Mouse (Mus musculus): ENCODE results near the gene Dot1l. TPM values are rescaled to one million over a fixed set of nuclear protein-coding genes. Genes with fewer than 3 reads are reported as not detected.

Gene Dot1l
- total RNA-seq, 1 experiment = 31.9 TPM

- peak overlapping the region; percentile 57 to 67 for H3K4me3 ChIP-seq (ENCODE audit: insufficient read depth in 1 of 2, low read depth in 1 of 2, low read length in 2 of 2, poor library complexity in 1 of 2, severe bottlenecking in 1 of 2)
- no peak overlapping the region for H3K27ac ChIP-seq (ENCODE audit: insufficient read depth, low read depth, low read length, poor library complexity, severe bottlenecking)
- H3K9me3 ChIP-seq (ENCODE audit: control insufficient read depth, insufficient read depth, low read depth, low read length) = no peaks in the 10 kb centered on the region
- H3K9ac ChIP-seq (ENCODE audit: insufficient read depth, low read depth, low read length, poor library complexity, severe bottlenecking) = peak overlapping the region; percentile 60
- no peak for DNase-seq (ENCODE audit: low read depth, low spot score)
- TF ChIP-seq MAFK (IDR thresholded peaks at IDR 0.05; ENCODE audit: insufficient read depth, low read depth, low read length) = no peak
- no peak for TF ChIP-seq ZC3H11A (IDR thresholded peaks at IDR 0.05; ENCODE audit: borderline replicate concordance, low read depth, low read length)
- no peak for TF ChIP-seq HCFC1 (IDR thresholded peaks at IDR 0.05; ENCODE audit: borderline replicate concordance, insufficient read depth, low read length)
- TF ChIP-seq CHD2 (IDR thresholded peaks at IDR 0.05; ENCODE audit: low read depth, low read length) = no peak
- TF ChIP-seq ZNF384 (IDR thresholded peaks at IDR 0.05; ENCODE audit: low read depth, low read length) = no peak
- H3K4me1 ChIP-seq (ENCODE audit: control insufficient read depth in 2 of 2, insufficient read depth in 2 of 2, low read length in 2 of 2, poor library complexity in 1 of 2) = peaks cover 10 to 17% of the 10 kb centered on the region in 2 experiments; a peak in 3 of 4 replicates
- in situ Hi-C loops (cut with MboI; ENCODE audit: low sequenced_read_pairs in 2 of 2, unreplicated experiment in 2 of 2) = no loop called here
- H3K36me3 ChIP-seq (ENCODE audit: control insufficient read depth, insufficient read depth, low read length, poor library complexity, severe bottlenecking) = peaks cover 33% of the 10 kb centered on the region
Measured at GRCm38 (mm10) chr10:80807057-80807627, 52.1 kb downstream of the Dot1l start.

GRCm38 (mm10) chr10:80808099-80808984 lies 53.3 kb downstream of the Dot1l start:
- Histone ChIP-seq H3K9ac (ENCODE audit: insufficient read depth, low read depth, low read length, poor library complexity, severe bottlenecking) (peak overlapping the region; percentile 34), H3K36me3 (ENCODE audit: control insufficient read depth, insufficient read depth, low read length, poor library complexity, severe bottlenecking) (peaks cover 21% of the 10 kb centered on the region), H3K9me3 (ENCODE audit: control insufficient read depth, insufficient read depth, low read depth, low read length) (no peaks in the 10 kb centered on the region), H3K4me1 (ENCODE audit: control insufficient read depth in 2 of 2, insufficient read depth in 2 of 2, low read length in 2 of 2, poor library complexity in 1 of 2) (peaks cover 10 to 17% of the 10 kb centered on the region in 2 experiments; a peak in 3 of 4 replicates), H3K4me3 (ENCODE audit: insufficient read depth in 1 of 2, low read depth in 1 of 2, low read length in 2 of 2, poor library complexity in 1 of 2, severe bottlenecking in 1 of 2) (peak overlapping the region; percentile 34 to 48; a peak in 2 of 4 replicates), H3K27ac (ENCODE audit: insufficient read depth, low read depth, low read length, poor library complexity, severe bottlenecking) (no peak overlapping the region)
- in situ Hi-C loops (cut with MboI; ENCODE audit: low sequenced_read_pairs in 2 of 2, unreplicated experiment in 2 of 2) = no loop called here
- no peak for DNase-seq (ENCODE audit: low read depth, low spot score)
- no peak for TF ChIP-seq CHD2 (IDR thresholded peaks at IDR 0.05; ENCODE audit: low read depth, low read length)
- no peak for TF ChIP-seq MAFK (IDR thresholded peaks at IDR 0.05; ENCODE audit: insufficient read depth, low read depth, low read length)
- TF ChIP-seq HCFC1 (IDR thresholded peaks at IDR 0.05; ENCODE audit: borderline replicate concordance, insufficient read depth, low read length) = no peak
- TF ChIP-seq ZC3H11A (IDR thresholded peaks at IDR 0.05; ENCODE audit: borderline replicate concordance, low read depth, low read length) = no peak
- TF ChIP-seq ZNF384 (IDR thresholded peaks at IDR 0.05; ENCODE audit: low read depth, low read length) = no peak

- in situ Hi-C loops (cut with MboI; ENCODE audit: low sequenced_read_pairs in 2 of 2, unreplicated experiment in 2 of 2) = no loop called here
- H3K4me3 ChIP-seq (ENCODE audit: insufficient read depth in 1 of 2, low read depth in 1 of 2, low read length in 2 of 2, poor library complexity in 1 of 2, severe bottlenecking in 1 of 2) = peak overlapping the region; percentile 34 to 48; a peak in 3 of 4 replicates
- no peak for DNase-seq (ENCODE audit: low read depth, low spot score)
- peak overlapping the region; percentile 34; the same call in 1 of the 2 replicates for H3K9ac ChIP-seq (ENCODE audit: insufficient read depth, low read depth, low read length, poor library complexity, severe bottlenecking)
- no peak overlapping the region for H3K27ac ChIP-seq (ENCODE audit: insufficient read depth, low read depth, low read length, poor library complexity, severe bottlenecking)
- H3K9me3 ChIP-seq (ENCODE audit: control insufficient read depth, insufficient read depth, low read depth, low read length) = no peaks in the 10 kb centered on the region
- TF ChIP-seq CHD2 (IDR thresholded peaks at IDR 0.05; ENCODE audit: low read depth, low read length) (no peak), HCFC1 (IDR thresholded peaks at IDR 0.05; ENCODE audit: borderline replicate concordance, insufficient read depth, low read length) (no peak), MAFK (IDR thresholded peaks at IDR 0.05; ENCODE audit: insufficient read depth, low read depth, low read length) (no peak), ZC3H11A (IDR thresholded peaks at IDR 0.05; ENCODE audit: borderline replicate concordance, low read depth, low read length) (no peak), ZNF384 (IDR thresholded peaks at IDR 0.05; ENCODE audit: low read depth, low read length) (no peak)
- peaks cover 10 to 17% of the 10 kb centered on the region in 2 experiments; a peak in 3 of 4 replicates for H3K4me1 ChIP-seq (ENCODE audit: control insufficient read depth in 2 of 2, insufficient read depth in 2 of 2, low read length in 2 of 2, poor library complexity in 1 of 2)
- peaks cover 13% of the 10 kb centered on the region for H3K36me3 ChIP-seq (ENCODE audit: control insufficient read depth, insufficient read depth, low read length, poor library complexity, severe bottlenecking)
Measured at GRCm38 (mm10) chr10:80808985-80809632, 54.1 kb downstream of the Dot1l start.

- in situ Hi-C loops (cut with MboI; ENCODE audit: low sequenced_read_pairs in 2 of 2, unreplicated experiment in 2 of 2) = no loop called here
- Histone ChIP-seq H3K9ac (ENCODE audit: insufficient read depth, low read depth, low read length, poor library complexity, severe bottlenecking) (0 out of 2 replicates have a peak overlapping the region, but pooled peaks have one; percentile 36), H3K36me3 (ENCODE audit: control insufficient read depth, insufficient read depth, low read length, poor library complexity, severe bottlenecking) (peaks cover 3% of the 10 kb centered on the region; the same call in 1 of the 2 replicates), H3K4me3 (ENCODE audit: insufficient read depth in 1 of 2, low read depth in 1 of 2, low read length in 2 of 2, poor library complexity in 1 of 2, severe bottlenecking in 1 of 2) (peak overlapping the region; percentile 45 to 51), H3K4me1 (ENCODE audit: control insufficient read depth in 2 of 2, insufficient read depth in 2 of 2, low read length in 2 of 2, poor library complexity in 1 of 2) (peaks cover 10 to 12% of the 10 kb centered on the region in 2 experiments; a peak in 3 of 4 replicates), H3K9me3 (ENCODE audit: control insufficient read depth, insufficient read depth, low read depth, low read length) (no peaks in the 10 kb centered on the region), H3K27ac (ENCODE audit: insufficient read depth, low read depth, low read length, poor library complexity, severe bottlenecking) (no peak overlapping the region)
- DNase-seq (ENCODE audit: low read depth, low spot score) = no peak
- no peak for TF ChIP-seq CHD2 (IDR thresholded peaks at IDR 0.05; ENCODE audit: low read depth, low read length)
- no peak for TF ChIP-seq HCFC1 (IDR thresholded peaks at IDR 0.05; ENCODE audit: borderline replicate concordance, insufficient read depth, low read length)
- no peak for TF ChIP-seq MAFK (IDR thresholded peaks at IDR 0.05; ENCODE audit: insufficient read depth, low read depth, low read length)
- TF ChIP-seq ZNF384 (IDR thresholded peaks at IDR 0.05; ENCODE audit: low read depth, low read length) = no peak
- TF ChIP-seq ZC3H11A (IDR thresholded peaks at IDR 0.05; ENCODE audit: borderline replicate concordance, low read depth, low read length) = no peak
Measured at GRCm38 (mm10) chr10:80810084-80810483, 55.1 kb downstream of the Dot1l start.
